Mouse (Mus musculus) stomach, embryonic 15.5 days (tissue): ENCODE data around the gene Dock4. TPM values are rescaled to one million over a fixed set of nuclear protein-coding genes. Genes with fewer than 3 reads are reported as not detected.

Source experiments
- ATAC-seq: fragments of 200-750 bp; cut with Nextera tagmentation; 2 replicates; pipeline ENCODE4 v1.8.0; 2017; ENCODE audit warnings: low read depth, moderate number of reproducible peaks, moderate TSS enrichment; ENCODE audit not compliant: insufficient read depth, low FRiP score
- H3K27ac ChIP-seq: fragments of 300-500 bp; sonication (generic); 2 replicates; pipeline ENCODE4 v1.5.1; 2015; ENCODE audit warnings: mild to moderate bottlenecking, inconsistent platforms
- H3K27me3 ChIP-seq: fragments of 300-500 bp; sonication (generic); replicated peaks from 2 replicates; pipeline ENCODE4 v1.6.1; 2015; ENCODE audit warnings: inconsistent platforms
- H3K36me3 ChIP-seq: fragments of 300-500 bp; sonication (generic); 2 replicates; pipeline ENCODE4 v1.6.1; 2015; ENCODE audit warnings: inconsistent platforms
- H3K4me1 ChIP-seq: fragments of 300-500 bp; sonication (generic); 2 replicates; pipeline ENCODE4 v1.6.1; 2015; ENCODE audit warnings: inconsistent platforms
- H3K4me2 ChIP-seq: fragments of 300-500 bp; sonication (generic); 2 replicates; pipeline ENCODE4 v1.6.1; 2015; ENCODE audit warnings: mild to moderate bottlenecking, inconsistent platforms
- H3K4me3 ChIP-seq: fragments of 300-500 bp; sonication (generic); replicated peaks from 2 replicates; pipeline ENCODE4 v1.5.1; 2015; ENCODE audit warnings: inconsistent platforms
- H3K9ac ChIP-seq: fragments of 300-500 bp; sonication (generic); 2 replicates; pipeline ENCODE4 v1.6.1; 2015; ENCODE audit warnings: inconsistent platforms
- H3K9me3 ChIP-seq: fragments of 300-500 bp; sonication (generic); 2 replicates; pipeline ENCODE4 v1.6.1; 2016; ENCODE audit warnings: inconsistent platforms
- WGBS: fragments of 180-500 bp; shearing (Covaris S2); methylation state at CpG from one replicate; pipeline ENCODE4 v1.1.7; 2015; 5-methylcytosine and 5-hydroxymethylcytosine counted together
- polyA plus RNA-seq: library from polyadenylated mRNA; unstranded; fragments of >200 nt; fragmentation: Nextera tagmentation; extraction: Ambion mirVana; gene quantifications from 2 replicates; pipeline ENCODE4 v1.2.1, GENCODE M21; 2015

Dock4 gene
- polyA plus RNA-seq, 1 experiment from 2014 or later: 7.8 TPM

GRCm38 (mm10) chr12:40635991-40636390 is 190.2 kb downstream of the Dock4 start:
- Histone ChIP-seq H3K36me3 (no peaks in the 10 kb centered on the region), H3K27ac (no peak overlapping the region), H3K4me1 (no peaks in the 10 kb centered on the region), H3K9me3 (no peaks in the 10 kb centered on the region), H3K4me3 (no peak overlapping the region), H3K27me3 (no peaks in the 10 kb centered on the region), H3K9ac (no peak overlapping the region), H3K4me2 (no peak overlapping the region)
- 93% methylated on average over 6 of the region's 6 CpGs for WGBS
- ATAC-seq: no peak

- H3K36me3 ChIP-seq: no peaks in the 10 kb centered on the region
- WGBS: 85% methylated on average over 2 of the region's 2 CpGs
- no peaks in the 10 kb centered on the region for H3K27me3 ChIP-seq
These were observed 191.7 kb downstream of the Dock4 start for GRCm38 (mm10) chr12:40637427-40637826.

DNA sequence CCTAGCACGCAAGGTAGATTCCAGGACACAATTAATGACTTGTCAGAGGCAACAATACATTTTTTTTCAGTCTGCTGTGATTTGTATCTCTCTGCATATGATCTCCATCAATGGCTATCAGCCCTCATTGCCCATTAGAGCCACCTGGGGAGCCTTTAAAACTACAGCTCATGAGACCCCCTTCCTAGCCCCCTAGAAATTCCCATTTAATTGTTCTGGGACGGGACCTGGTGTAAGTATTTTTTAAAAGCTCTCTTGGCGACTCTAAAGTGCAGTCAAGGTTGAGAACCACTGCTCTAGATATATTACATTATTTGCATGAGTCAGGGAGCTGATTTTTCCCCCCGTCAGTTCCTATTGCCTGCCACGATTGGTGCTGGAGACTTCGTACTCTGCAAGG is 200.1 kb downstream of the Dock4 start:
- Histone ChIP-seq H3K27ac (no peak overlapping the region), H3K4me3 (no peak overlapping the region), H3K9ac (no peak overlapping the region), H3K4me1 (no peaks in the 10 kb centered on the region), H3K36me3 (no peaks in the 10 kb centered on the region), H3K27me3 (no peaks in the 10 kb centered on the region), H3K4me2 (no peak overlapping the region), H3K9me3 (no peaks in the 10 kb centered on the region)
- WGBS: 85% methylated on average over 6 of the region's 6 CpGs
- no peak for ATAC-seq

More at GRCm38 (mm10) chr12:40637427-40637826, 191.7 kb downstream of the Dock4 start:
- Histone ChIP-seq H3K9me3 (no peaks in the 10 kb centered on the region), H3K9ac (no peak overlapping the region), H3K4me3 (no peak overlapping the region), H3K27ac (no peak overlapping the region), H3K4me1 (no peaks in the 10 kb centered on the region), H3K4me2 (no peak overlapping the region)
- no peak for ATAC-seq

DNA sequence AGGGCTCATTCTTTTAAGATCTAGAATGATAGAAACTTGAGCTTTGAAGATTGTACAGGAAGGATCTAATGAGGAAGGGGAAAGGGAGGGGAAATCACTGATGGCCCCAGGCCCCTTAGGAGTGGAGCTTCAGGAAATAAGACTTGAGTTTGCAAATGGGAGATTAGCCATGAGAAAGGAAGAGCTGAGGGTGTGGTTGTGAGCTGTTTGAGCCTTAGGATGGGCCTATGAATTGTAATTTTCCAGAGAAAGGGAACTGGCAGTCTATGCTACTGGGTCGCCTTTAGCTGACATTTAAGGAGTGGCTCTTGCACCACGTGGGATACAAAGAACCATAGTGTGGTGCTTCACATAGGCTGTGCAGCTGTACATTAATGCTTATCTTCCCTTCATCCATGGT is 208.6 kb downstream of the Dock4 start:
- no peak for ATAC-seq
- Histone ChIP-seq H3K36me3 (no peaks in the 10 kb centered on the region), H3K27me3 (no peaks in the 10 kb centered on the region), H3K9me3 (no peaks in the 10 kb centered on the region), H3K4me1 (no peaks in the 10 kb centered on the region), H3K27ac (no peak overlapping the region), H3K4me2 (no peak overlapping the region), H3K9ac (no peak overlapping the region), H3K4me3 (no peak overlapping the region)
- 69% methylated on average over 2 of the region's 2 CpGs for WGBS

DNA sequence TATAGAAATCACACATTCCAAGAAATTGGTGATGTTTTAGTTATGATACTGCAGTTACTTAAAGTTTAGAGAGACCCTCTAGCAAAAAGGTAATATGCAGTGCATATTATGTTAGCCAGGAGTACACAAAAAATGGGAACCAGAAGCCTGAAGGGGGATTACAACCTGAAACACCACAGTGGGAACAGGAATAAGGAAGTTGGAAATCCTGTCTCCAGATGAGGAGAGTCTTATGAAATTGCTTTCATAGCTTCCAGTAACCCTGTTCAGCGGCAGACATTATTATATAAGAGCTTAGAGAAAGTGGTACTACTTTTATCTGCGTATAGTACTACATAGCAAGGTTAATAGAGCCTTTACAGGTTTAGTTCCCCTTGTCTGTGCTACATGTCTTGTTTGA is 210.1 kb downstream of the Dock4 start:
- ATAC-seq: no peak
- H3K36me3 ChIP-seq: no peaks in the 10 kb centered on the region
- no peak overlapping the region for H3K4me3 ChIP-seq
- H3K4me2 ChIP-seq: no peak overlapping the region
- 89% methylated on average over 2 of the region's 2 CpGs for WGBS
- H3K4me1 ChIP-seq: no peaks in the 10 kb centered on the region
- no peak overlapping the region for H3K9ac ChIP-seq
- H3K27ac ChIP-seq: no peak overlapping the region
- no peaks in the 10 kb centered on the region for H3K9me3 ChIP-seq
- H3K27me3 ChIP-seq: no peaks in the 10 kb centered on the region

- no peaks in the 10 kb centered on the region for H3K4me1 ChIP-seq
- no peak overlapping the region for H3K4me2 ChIP-seq
- no peak overlapping the region for H3K9ac ChIP-seq
- no peak overlapping the region for H3K4me3 ChIP-seq
- H3K27me3 ChIP-seq: no peaks in the 10 kb centered on the region
- no peak overlapping the region for H3K27ac ChIP-seq
- H3K9me3 ChIP-seq: no peaks in the 10 kb centered on the region
- WGBS: 70% methylated on average over 5 of the region's 5 CpGs
- no peaks in the 10 kb centered on the region for H3K36me3 ChIP-seq
- no peak for ATAC-seq
These were observed 210.7 kb downstream of the Dock4 start for GRCm38 (mm10) chr12:40656438-40656837.

GRCm38 (mm10) chr12:40657229-40657885 is 211.6 kb downstream of the Dock4 start:
- no peak for ATAC-seq
- H3K4me3 ChIP-seq: no peak overlapping the region
- H3K9ac ChIP-seq: no peak overlapping the region
- H3K4me2 ChIP-seq: no peak overlapping the region
- H3K27me3 ChIP-seq: no peaks in the 10 kb centered on the region
- no peaks in the 10 kb centered on the region for H3K36me3 ChIP-seq
- WGBS: 81% methylated on average over 4 of the region's 4 CpGs
- H3K27ac ChIP-seq: no peak overlapping the region
- no peaks in the 10 kb centered on the region for H3K9me3 ChIP-seq
- no peaks in the 10 kb centered on the region for H3K4me1 ChIP-seq

- Histone ChIP-seq H3K4me2 (no peak overlapping the region), H3K4me1 (no peaks in the 10 kb centered on the region), H3K9me3 (no peaks in the 10 kb centered on the region), H3K27me3 (no peaks in the 10 kb centered on the region), H3K27ac (no peak overlapping the region), H3K36me3 (no peaks in the 10 kb centered on the region), H3K9ac (no peak overlapping the region), H3K4me3 (no peak overlapping the region)
- ATAC-seq: no peak
- 62% methylated on average over 6 of the region's 6 CpGs for WGBS
These were observed 213.9 kb downstream of the Dock4 start for GRCm38 (mm10) chr12:40659689-40660088.

- Histone ChIP-seq H3K27ac (no peak overlapping the region), H3K9ac (no peak overlapping the region), H3K4me3 (no peak overlapping the region), H3K36me3 (no peaks in the 10 kb centered on the region), H3K4me1 (no peaks in the 10 kb centered on the region), H3K9me3 (no peaks in the 10 kb centered on the region), H3K27me3 (no peaks in the 10 kb centered on the region), H3K4me2 (no peak overlapping the region)
- no peak for ATAC-seq
- WGBS: 89% methylated on average over 2 of the region's 2 CpGs
These were observed 223.7 kb downstream of the Dock4 start for GRCm38 (mm10) chr12:40669460-40669859.

DNA sequence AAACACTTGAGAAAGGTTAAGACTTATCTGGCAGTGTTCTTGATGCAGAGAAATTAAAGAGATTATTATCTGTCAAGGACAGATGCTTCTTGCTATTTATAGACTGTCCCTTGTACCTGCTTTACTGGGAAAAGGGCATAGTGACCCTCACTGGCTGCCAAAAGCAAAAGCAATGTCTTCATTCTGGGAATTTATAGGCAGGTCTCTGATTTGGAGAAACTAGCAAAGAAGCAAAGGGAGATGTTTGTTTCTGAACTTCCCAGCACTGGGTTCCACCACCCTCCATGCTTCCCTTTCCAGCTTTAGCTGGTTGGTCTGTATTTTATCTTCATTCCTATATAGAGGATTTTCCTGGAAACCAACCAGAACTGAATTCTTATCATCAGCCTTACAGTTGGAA is 225.0 kb downstream of the Dock4 start:
- Histone ChIP-seq H3K4me1 (no peaks in the 10 kb centered on the region), H3K27ac (no peak overlapping the region), H3K4me2 (no peak overlapping the region), H3K9me3 (no peaks in the 10 kb centered on the region), H3K36me3 (no peaks in the 10 kb centered on the region), H3K9ac (no peak overlapping the region), H3K27me3 (no peaks in the 10 kb centered on the region), H3K4me3 (no peak overlapping the region)
- ATAC-seq: no peak

DNA sequence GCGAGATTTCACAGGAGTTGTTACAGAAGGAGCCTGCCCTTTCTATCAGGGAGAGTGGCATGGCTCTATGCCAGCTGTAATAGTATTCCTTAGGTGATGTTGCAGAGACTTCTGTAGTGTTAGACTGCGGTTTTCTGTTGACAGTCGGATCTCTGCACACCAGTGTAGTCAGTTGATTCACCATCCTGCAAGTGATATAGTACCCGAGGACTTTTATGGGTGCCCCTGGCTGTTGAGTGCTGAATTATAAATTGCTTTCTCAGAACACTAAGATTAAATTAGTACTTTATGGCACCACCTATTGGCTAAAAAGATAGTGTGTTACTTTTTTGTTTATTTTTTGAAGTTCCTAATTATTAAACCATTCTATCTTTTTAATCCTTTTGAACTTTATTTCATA is 234.0 kb downstream of the Dock4 start:
- WGBS: 75% methylated on average over 4 of the region's 4 CpGs
- ATAC-seq: no peak
- H3K9me3 ChIP-seq: no peaks in the 10 kb centered on the region

DNA sequence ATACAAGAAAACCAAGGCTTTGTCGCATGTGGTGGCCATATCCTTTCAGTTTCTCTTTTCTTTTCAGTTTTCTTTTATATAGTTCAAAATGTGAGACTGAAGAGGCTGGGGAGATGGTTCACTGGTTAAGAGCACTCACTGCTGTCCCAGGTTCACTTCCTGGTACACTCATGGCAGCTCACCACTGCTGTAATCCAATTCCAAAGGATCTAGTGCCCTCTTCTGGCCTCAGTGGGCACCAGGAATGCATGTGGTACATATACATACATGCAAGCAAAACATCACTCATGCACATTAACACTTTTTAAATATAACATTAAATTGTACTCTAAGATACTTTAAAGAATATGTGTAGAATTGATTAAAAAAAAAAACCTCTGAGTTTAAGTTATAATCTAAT is 234.8 kb downstream of the Dock4 start:
- WGBS: 93% methylated on average over 1 of the region's 1 CpGs
- no peak overlapping the region for H3K9ac ChIP-seq
- no peaks in the 10 kb centered on the region for H3K36me3 ChIP-seq
- no peaks in the 10 kb centered on the region for H3K9me3 ChIP-seq
- H3K4me1 ChIP-seq: no peaks in the 10 kb centered on the region
- H3K27ac ChIP-seq: no peak overlapping the region
- no peaks in the 10 kb centered on the region for H3K27me3 ChIP-seq
- H3K4me2 ChIP-seq: no peak overlapping the region
- H3K4me3 ChIP-seq: no peak overlapping the region
- no peak for ATAC-seq

More for the DNA sequence above, 234.0 kb downstream of the Dock4 start:
- Histone ChIP-seq H3K4me1 (no peaks in the 10 kb centered on the region), H3K9ac (no peak overlapping the region), H3K4me2 (no peak overlapping the region), H3K36me3 (no peaks in the 10 kb centered on the region), H3K4me3 (no peak overlapping the region), H3K27ac (no peak overlapping the region), H3K27me3 (no peaks in the 10 kb centered on the region)

GRCm38 (mm10) chr12:40691444-40691843 is 245.7 kb downstream of the Dock4 start:
- ATAC-seq: no peak
- WGBS: 85% methylated on average over 4 of the region's 4 CpGs

More at GRCm38 (mm10) chr12:40691444-40691843, 245.7 kb downstream of the Dock4 start:
- Histone ChIP-seq H3K27ac (no peak overlapping the region), H3K36me3 (no peaks in the 10 kb centered on the region), H3K9me3 (no peaks in the 10 kb centered on the region), H3K27me3 (no peaks in the 10 kb centered on the region), H3K4me1 (no peaks in the 10 kb centered on the region), H3K4me2 (no peak overlapping the region), H3K4me3 (no peak overlapping the region), H3K9ac (no peak overlapping the region)
